Mouse (Mus musculus): ENCODE data around the gene Nlrc5.

- TF ChIP-seq SIN3A (IDR thresholded peaks at IDR 0.05; ENCODE audit: low read length): no peak
- TF ChIP-seq ETS1 (IDR thresholded peaks at IDR 0.05; ENCODE audit: low read depth, low read length): no peak
- TF ChIP-seq E2F4 (IDR thresholded peaks at IDR 0.05; ENCODE audit: borderline replicate concordance, low read depth, low read length): no peak
- no peak for TF ChIP-seq ZNF384 (IDR thresholded peaks at IDR 0.05; ENCODE audit: low read depth, low read length)
Measured at GRCm38 (mm10) chr8:94471281-94471680, 37.1 kb downstream of the Nlrc5 start.
